Mouse (Mus musculus): ENCODE measurements around the gene Prkce. TPM values are rescaled to one million over a fixed set of nuclear protein-coding genes. Genes with fewer than 3 reads are reported as not detected.

The Prkce gene
- polyA plus RNA-seq, 1 experiment from 2014 or later: 6.6 TPM

DNA sequence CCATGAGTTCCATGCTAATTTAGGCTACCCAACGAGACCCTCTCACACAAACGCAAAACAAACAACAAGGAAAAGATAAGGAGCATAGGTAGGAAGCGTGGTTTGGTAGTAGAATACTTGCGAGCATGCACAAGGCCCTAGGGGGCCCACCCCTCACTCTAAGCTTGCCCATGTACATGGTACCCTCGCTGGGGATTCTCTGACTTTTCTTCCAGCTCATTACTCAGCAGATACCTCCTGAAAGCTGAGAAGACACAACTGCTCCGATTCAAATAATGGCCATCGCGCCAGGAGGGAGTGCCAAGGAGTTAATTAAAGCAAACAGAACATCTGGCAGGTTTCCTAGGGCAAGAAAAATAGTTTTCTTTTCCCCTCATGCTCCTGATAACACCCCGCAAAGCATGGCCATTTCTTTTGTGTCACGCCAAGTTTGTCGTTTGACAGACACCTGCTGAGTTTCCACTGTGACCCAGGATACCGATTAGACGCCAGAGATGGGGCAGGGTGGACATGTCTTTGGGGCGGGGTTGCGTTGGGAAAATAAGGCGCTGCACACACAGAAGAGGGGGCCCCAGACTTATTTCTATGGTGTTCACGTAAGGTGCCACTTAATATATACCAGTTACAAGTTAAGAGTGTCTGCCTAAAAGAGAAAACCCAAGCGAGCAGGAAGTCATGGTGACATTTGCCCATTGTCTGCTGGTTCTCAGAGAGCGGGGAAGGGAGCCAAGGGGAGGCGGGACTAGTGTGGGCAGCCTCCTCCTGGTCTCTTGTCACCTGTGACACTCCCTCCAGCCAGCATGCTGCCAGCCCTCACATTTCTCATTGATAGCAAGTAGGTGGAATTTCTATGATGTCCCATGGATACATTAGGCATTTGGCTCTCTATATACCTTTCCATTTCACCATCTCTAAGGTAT is 36.2 kb downstream of the Prkce start:
- no peak for TF ChIP-seq CTCF (IDR thresholded peaks at IDR 0.05)
- POLR2A ChIA-PET: no interaction called here
- ATAC-seq (no peak), DNase-seq (ENCODE audit: low read depth, low spot score) (no peak)
- no peaks in the 10 kb centered on the region for H3K27me3 ChIP-seq
- CTCF ChIA-PET: no interaction called here
- in situ Hi-C loops (cut with MboI; ENCODE audit: low pct_unique_long_range_greater_than_20kb): no loop called here

DNA sequence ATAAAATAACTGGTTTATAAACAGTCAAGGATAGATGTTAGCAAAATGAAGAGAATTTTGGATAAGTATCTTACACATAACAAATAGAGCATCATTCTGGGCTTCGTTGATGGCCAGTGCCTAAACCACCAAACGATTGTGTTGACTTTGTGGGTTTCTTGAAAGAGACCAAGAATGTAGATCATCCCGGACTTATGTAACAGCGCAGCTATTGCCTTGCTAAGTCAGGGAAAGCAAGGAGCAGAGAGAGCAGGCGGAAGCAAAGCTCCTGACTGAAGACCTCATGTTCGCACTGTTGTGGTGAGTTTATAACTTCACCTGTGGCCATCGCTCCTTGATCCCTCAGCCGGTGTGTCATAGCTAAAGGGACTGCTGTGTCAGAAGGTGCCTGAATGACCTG is 38.7 kb downstream of the Prkce start:
- ChIA-PET POLR2A (no interaction called here), CTCF (no interaction called here)
- TF ChIP-seq CTCF (IDR thresholded peaks at IDR 0.05): no peak

DNA sequence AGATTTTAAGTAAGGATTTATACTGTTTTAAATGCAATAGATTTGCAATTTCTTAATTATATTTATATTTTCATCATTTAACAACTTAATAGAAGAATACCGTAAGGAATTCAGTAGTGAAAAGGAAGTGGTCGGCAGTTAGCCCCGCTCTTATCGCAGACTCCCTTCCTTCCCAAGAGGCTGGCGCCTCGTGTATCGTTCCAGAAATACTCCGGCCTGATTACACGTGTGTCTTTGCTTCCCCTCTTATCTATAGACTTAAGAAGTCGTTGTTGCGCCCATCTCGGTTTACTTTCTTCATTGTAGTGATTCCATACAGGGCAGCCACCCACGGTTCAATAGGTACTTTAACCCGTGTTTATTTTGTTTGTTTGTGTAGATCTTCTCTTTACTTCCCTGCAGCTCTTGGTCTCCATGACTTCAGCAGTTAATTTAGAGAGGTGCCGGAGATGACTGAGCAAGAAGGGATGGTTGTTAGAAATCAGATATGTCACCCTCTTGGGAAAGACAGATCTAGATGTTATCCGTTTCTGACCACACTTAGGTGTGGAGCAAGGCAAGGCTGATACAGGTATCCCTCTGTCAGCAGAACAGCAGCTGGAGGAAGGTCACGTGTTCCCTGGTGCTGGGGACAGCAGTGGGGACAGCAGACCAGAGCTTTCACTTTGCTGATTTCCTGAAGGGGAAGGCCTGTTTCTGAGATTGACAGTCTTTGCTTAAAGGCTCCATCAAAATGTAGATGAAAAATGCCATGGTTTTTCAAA is 40.7 kb downstream of the Prkce start:
- ChIA-PET POLR2A (interaction anchor here (0.5 kb wide), 1 partner anchor 16 kb away, joined by 3 read pairs; no protein-coding TSS in a partner anchor), CTCF (no interaction called here)
- in situ Hi-C loops (cut with MboI; ENCODE audit: low pct_unique_long_range_greater_than_20kb): no loop called here
- no peak for TF ChIP-seq CTCF (IDR thresholded peaks at IDR 0.05)
- DNase-seq (ENCODE audit: low read depth, low spot score) (no peak), ATAC-seq (no peak)
- no peaks in the 10 kb centered on the region for H3K27me3 ChIP-seq

More for the DNA sequence above, 38.7 kb downstream of the Prkce start:
- in situ Hi-C loops (cut with MboI; ENCODE audit: low pct_unique_long_range_greater_than_20kb): no loop called here
- ATAC-seq (no peak), DNase-seq (ENCODE audit: low read depth, low spot score) (no peak)
- no peaks in the 10 kb centered on the region for H3K27me3 ChIP-seq

DNA sequence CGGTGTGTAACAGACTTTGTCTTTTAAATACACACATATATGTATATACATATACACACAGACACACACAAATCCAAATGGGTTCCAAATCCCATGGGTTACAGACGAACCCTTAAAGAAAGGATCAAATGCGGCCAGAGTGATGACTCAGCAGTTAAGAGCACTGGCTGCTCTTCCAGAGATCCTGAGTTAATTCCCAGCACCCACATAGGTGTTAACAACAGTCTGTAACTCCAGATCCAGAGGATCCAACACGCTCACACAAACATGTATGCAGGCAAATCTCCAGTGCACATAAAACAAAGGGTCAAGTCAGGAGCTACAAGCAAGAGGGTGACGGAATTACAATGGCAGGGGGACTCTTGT is 41.2 kb downstream of the Prkce start:
- DNase-seq (ENCODE audit: low read depth, low spot score) (no peak), ATAC-seq (no peak)
- TF ChIP-seq CTCF (IDR thresholded peaks at IDR 0.05): no peak
- ChIA-PET POLR2A (interaction anchor here (0.5 kb wide), 1 partner anchor 16 kb away, joined by 3 read pairs; no protein-coding TSS in a partner anchor), CTCF (no interaction called here)
- in situ Hi-C loops (cut with MboI; ENCODE audit: low pct_unique_long_range_greater_than_20kb): no loop called here
- H3K27me3 ChIP-seq: no peaks in the 10 kb centered on the region

DNA sequence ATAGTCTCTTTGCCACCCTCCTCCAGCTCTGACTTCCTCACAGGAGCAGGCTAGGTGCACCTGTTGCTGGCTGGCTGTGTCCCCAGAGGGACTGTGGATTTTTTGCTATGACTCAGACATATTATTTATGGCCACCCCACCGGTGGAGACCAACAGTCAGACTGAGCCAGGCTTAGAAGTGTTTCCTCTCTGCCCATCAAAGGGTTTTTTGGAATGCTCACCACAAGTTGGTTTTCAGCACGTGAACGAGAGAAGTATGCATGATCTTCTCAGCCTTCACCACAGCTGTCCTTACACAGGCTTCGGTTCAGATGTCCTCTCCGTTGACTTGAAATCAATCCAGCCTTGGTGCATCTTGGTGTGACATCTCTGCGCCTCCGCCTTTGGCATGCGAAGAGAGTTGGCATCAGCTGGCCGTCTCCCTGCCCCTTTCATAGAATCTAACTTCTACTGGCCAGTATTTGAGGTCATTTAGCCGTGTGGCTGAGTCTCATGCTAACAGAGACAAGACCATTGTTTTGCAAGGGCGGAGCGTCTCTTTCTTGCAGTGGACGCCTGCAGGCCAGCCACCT is 42.2 kb downstream of the Prkce start:
- ChIA-PET CTCF (no interaction called here), POLR2A (interaction anchor here (0.6 to 0.7 kb wide), 2 partner anchors 12 to 43 kb away, joined by 4 to 5 read pairs; no protein-coding TSS in a partner anchor)
- TF ChIP-seq CTCF (IDR thresholded peaks at IDR 0.05): no peak
- no peak for DNase-seq (ENCODE audit: low read depth, low spot score)
- peak; percentile 47 for ATAC-seq
- no peaks in the 10 kb centered on the region for H3K27me3 ChIP-seq
- in situ Hi-C loops (cut with MboI; ENCODE audit: low pct_unique_long_range_greater_than_20kb): no loop called here

DNA sequence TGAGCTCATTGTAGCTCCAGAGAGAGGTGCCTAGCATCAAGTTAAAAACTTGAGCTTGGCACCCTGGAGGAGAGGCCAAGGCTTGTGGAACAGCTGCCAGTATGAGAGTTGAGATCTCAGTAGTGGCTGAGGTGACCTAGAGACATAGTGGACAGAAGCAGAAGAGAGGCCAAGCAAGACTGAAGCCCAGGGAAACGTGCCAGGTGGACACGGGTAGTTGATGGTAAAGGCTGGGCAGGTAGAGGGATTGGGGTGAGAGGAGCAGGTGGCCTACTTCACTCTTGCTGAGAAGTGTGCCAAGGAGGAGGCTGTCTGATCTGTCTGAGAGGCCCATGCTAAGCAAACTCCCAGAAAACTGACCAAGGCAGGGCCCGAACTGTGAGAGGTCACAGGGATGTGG is 44.6 kb downstream of the Prkce start:
- CTCF ChIA-PET: no interaction called here
- POLR2A ChIA-PET: no interaction called here
- in situ Hi-C loops (cut with MboI; ENCODE audit: low pct_unique_long_range_greater_than_20kb): no loop called here
- H3K27me3 ChIP-seq: no peaks in the 10 kb centered on the region
- DNase-seq (ENCODE audit: low read depth, low spot score) (no peak), ATAC-seq (no peak)
- TF ChIP-seq CTCF (IDR thresholded peaks at IDR 0.05): no peak

GRCm38 (mm10) chr17:86214285-86214684 is 46.7 kb downstream of the Prkce start:
- POLR2A ChIA-PET: no interaction called here
- TF ChIP-seq CTCF (IDR thresholded peaks at IDR 0.05): no peak
- DNase-seq (ENCODE audit: low read depth, low spot score) (no peak), ATAC-seq (no peak)
- H3K27me3 ChIP-seq: no peaks in the 10 kb centered on the region
- CTCF ChIA-PET: no interaction called here
- in situ Hi-C loops (cut with MboI; ENCODE audit: low pct_unique_long_range_greater_than_20kb): no loop called here

DNA sequence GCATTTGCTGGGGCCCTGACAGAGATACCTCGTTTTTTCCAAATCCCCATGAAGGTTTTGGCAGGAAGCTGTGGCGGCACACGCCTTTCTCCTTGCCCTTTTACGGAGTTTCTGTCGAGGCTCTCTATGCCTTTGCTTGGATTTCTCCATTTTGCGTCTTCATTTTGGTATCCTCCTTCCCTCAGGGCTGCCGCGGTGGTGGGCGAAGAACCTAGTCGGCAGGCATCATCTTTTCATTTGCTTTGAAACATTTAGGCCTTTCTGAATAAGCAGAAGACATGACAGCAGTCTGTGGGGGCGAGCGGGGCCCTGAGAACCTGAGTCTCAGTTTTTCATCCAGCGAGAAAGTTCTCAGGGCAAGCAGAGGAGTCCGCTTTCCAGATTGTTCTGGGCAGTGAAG is 47.2 kb downstream of the Prkce start:
- in situ Hi-C loops (cut with MboI; ENCODE audit: low pct_unique_long_range_greater_than_20kb): no loop called here
- POLR2A ChIA-PET: no interaction called here
- CTCF ChIA-PET: no interaction called here
- no peak for TF ChIP-seq CTCF (IDR thresholded peaks at IDR 0.05)
- DNase-seq (ENCODE audit: low read depth, low spot score): no peak
- no peaks in the 10 kb centered on the region for H3K27me3 ChIP-seq
- ATAC-seq: no peak

- ChIA-PET CTCF (interaction anchor here (1.3 kb wide), 1 partner anchor 46 kb away, joined by 3 read pairs; no protein-coding TSS in a partner anchor), POLR2A (no interaction called here)
- no peak for DNase-seq (ENCODE audit: low read depth, low spot score)
- no peaks in the 10 kb centered on the region for H3K27me3 ChIP-seq
- in situ Hi-C loops (cut with MboI; ENCODE audit: low pct_unique_long_range_greater_than_20kb): no loop called here
- no peak for ATAC-seq
- no peak for TF ChIP-seq CTCF (IDR thresholded peaks at IDR 0.05)
These were observed 48.2 kb downstream of the Prkce start for GRCm38 (mm10) chr17:86215771-86216170.

GRCm38 (mm10) chr17:86217468-86217867 is 49.9 kb downstream of the Prkce start:
- CTCF ChIA-PET: no interaction called here
- H3K27me3 ChIP-seq: no peaks in the 10 kb centered on the region
- TF ChIP-seq CTCF (IDR thresholded peaks at IDR 0.05): no peak
- ATAC-seq: peak; percentile 45
- DNase-seq (ENCODE audit: low read depth, low spot score): no peak
- POLR2A ChIA-PET: no interaction called here
- in situ Hi-C loops (cut with MboI; ENCODE audit: low pct_unique_long_range_greater_than_20kb): no loop called here

DNA sequence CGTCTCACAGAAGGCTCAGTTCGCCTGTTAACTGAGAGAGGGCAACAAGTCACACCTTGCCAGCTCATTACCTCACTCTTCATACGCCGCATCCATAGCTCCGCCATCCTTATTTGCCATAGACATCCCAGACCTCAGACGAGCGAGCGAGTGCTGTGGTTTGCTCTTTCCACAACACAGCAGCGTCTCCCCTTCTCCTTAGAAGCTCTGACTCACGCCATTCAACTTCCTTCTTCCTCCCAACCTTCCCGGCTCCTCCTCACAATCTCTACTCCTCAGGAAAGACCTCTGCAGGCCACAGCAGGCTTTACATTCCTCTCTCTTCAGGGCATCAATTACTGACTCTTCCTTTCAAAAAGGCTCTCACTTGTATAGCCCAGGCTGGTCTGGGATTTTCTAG is 51.0 kb downstream of the Prkce start:
- H3K27me3 ChIP-seq: no peaks in the 10 kb centered on the region
- in situ Hi-C loops (cut with MboI; ENCODE audit: low pct_unique_long_range_greater_than_20kb): no loop called here
- ChIA-PET POLR2A (no interaction called here), CTCF (interaction anchor here (0.6 kb wide), 1 partner anchor 252 kb away, joined by 3 read pairs; no protein-coding TSS in a partner anchor)
- DNase-seq (ENCODE audit: low read depth, low spot score) (no peak), ATAC-seq (no peak)
- no peak for TF ChIP-seq CTCF (IDR thresholded peaks at IDR 0.05)
